Mouse (Mus musculus): ENCODE results near the gene Ypel5.

Ypel5 gene

GRCm38 (mm10) chr17:72836158-72837115 lies at the start of gene Ypel5:
Ypel5 (plus strand) TSS chr17:72836453.
- DNase-seq: peak; percentile 98 to 100

GRCm38 (mm10) chr17:72787886-72788436 lies 48.3 kb upstream of the Ypel5 start:
- DNase-seq: no peak

DNA sequence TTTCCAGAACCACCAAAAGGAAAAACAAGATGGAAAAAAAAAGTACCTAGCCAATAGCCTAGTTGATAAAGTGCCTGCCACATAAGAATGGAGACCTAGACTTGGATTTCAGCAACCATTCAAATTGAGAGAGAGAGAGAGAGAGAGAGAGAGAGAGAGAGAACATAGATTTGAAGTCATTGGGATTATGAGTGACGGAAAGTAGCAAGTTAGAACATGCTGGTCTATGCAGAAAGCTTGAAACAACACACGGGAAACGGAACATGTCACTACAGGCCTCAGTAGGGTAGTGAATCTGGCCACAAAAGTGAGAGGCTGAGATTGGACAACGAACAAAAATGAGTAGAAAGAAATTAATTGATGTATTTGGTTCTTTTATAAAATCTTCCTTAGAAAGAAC lies 43.0 kb upstream of the Ypel5 start:
- no peak for DNase-seq

DNA sequence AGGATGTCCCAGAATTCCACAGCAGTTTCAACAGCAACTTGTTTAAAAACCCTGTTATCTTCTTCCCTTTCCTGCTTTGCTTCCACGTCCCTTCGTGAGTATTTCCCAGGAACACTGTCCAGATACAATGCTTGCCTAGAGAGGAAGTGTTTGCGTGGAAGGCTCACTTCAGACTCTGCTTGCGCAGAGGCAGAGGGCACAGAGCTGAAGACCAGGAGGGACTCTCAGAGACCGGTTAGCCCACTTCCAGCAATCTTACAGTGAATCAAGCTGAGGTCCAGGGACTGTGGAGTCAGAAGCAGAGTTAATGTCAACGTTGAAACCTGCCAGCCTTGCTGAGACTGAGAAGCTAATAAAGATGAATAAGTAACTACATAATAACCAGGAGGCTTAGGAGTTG lies 41.6 kb upstream of the Ypel5 start:
- DNase-seq: no peak

DNA sequence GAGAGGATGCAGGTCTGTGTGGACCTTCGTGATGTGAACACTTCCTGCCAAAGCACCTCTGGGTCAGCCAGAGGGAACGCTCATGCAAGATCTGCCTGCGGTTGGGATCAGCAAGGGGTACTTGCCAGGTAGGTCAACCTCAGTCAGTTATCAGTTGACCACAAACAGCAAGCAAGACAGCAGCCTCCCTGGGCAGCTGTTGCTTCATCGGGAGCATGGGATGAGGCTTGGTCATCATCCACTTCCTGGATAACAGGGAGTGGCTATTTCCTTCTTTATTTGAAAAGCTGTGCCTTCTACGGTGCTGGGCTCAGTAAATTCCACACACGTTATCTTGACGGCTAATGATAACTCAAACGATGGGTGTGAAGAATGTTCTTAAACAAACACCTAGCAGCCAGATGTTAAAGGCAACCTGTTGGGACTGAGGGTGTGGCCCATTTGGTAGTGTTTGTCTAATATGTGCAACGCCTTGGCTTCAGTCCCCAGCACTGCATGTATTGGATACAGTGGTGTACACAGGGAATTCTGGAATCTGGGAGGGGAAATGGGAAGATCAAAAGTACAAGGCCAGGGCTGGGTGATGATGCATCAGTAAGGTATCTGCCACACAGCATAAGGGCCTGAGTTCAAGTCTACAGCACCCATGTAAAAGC lies 40.7 kb upstream of the Ypel5 start:
- no peak for DNase-seq

GRCm38 (mm10) chr17:72796506-72796905 lies 39.7 kb upstream of the Ypel5 start:
- DNase-seq: no peak

- peak in 1 of 2 experiments; percentile 56 for DNase-seq
Observed at GRCm38 (mm10) chr17:72797867-72798266, 38.4 kb upstream of the Ypel5 start.

DNA sequence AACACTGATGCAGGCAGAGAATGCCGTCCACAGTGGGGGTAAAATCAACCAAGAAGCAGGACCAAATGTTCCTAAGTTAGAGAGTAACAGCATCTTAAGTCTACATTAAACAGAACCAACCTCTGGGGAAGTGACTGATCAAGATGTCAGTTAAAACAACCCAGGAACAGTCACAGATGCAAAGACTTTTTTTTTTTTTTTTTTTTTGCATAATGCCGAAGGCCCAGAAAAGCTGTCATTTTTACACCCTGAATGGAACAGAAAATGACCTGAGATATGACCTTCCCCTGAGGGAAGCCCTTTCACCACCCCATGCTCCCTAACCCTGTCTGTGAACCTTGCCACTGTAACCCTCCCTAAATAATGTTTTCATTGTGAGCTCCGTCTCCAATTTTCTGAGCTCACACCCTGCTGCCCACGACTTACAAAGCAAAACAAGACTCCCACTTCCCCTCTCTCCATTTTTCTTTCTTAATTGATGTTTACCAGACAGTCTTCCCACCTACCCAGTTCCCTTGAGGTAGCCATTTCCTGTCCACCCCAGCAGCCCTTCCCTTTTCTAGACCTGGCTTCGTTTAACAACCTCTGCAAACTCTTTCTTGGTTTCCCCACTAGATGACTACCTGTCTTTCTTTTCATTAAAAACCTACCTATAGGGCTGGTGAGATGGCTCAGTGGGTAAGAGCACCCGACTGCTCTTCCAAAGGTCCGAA lies 26.2 kb upstream of the Ypel5 start:
- DNase-seq: no peak

- peak; percentile 45 to 55 for DNase-seq
Observed at GRCm38 (mm10) chr17:72813419-72814315, 22.6 kb upstream of the Ypel5 start.

DNA sequence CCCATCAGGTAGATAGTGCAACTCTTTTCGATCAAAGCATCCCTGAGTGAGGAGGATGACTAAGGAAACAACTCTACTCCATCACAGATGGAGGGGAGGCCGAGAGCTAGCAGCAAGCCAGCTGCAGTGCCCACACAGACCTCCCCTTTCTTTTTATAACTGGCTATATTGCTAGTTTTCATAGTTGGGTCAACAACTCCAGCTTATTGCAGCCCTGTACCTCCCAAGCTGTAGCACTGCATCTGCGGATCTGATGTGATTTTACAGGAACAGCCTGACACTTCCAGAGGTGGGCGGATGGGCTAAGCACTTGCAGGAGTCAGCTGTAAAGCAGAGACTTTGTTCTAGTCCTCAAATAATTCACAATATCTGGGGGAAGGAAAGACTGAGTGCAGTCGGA lies 18.7 kb upstream of the Ypel5 start:
- no peak for DNase-seq

- no peak for DNase-seq
Observed at GRCm38 (mm10) chr17:72819714-72820113, 16.5 kb upstream of the Ypel5 start.

DNA sequence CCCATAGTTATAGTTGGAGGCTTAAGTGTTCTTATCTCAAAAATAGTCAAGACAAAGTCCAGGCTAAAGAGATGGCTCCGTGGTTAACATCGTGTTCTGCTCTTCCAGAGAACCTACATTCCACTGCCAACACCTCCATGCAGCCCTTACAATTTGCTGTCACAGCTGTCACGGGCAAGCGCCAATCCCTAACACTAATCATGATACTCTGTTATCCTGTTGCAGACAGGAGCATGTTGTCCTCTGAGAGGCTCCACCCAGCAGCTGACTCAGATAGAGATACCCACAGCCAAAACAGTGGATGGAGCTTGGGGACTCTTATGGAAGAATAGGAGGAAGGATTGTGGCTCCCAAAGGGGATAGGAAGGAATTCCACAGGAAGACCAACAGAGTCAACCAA lies 15.8 kb upstream of the Ypel5 start:
- DNase-seq: no peak

- no peak for DNase-seq
Observed at GRCm38 (mm10) chr17:72821923-72822322, 14.3 kb upstream of the Ypel5 start.

DNA sequence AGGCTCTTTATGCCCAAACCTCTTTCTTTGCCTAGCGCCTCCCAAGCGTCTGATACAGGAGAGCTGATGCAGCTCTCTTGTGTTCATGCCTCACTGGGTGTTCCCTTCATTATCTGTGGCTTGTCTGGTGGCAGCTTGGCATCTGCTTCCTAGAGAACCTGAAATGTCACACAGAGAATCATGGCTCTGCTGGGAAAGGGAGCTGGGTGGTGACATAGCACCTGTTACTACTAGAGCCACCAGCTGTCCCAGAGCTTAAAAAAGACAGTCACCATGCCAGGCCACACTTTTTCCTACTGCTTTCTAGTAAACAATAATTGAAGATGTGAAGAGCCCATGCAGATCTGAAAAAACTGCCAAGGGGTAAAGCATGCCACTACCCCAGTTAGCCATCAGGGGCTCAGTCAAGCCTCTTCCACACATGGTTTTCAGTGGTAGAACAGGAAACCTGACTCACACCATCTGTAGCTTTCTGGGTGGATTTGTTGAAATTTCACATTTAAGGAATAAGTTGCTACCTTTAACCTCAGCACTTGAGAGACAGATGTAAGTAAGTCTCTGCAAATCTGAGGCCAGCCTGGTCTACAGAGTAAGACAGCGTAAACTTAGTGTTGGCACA lies 9.2 kb upstream of the Ypel5 start:
- no peak for DNase-seq

- peak in 1 of 2 experiments; percentile 48 for DNase-seq
Observed at GRCm38 (mm10) chr17:72828027-72828678, 8.1 kb upstream of the Ypel5 start.

DNA sequence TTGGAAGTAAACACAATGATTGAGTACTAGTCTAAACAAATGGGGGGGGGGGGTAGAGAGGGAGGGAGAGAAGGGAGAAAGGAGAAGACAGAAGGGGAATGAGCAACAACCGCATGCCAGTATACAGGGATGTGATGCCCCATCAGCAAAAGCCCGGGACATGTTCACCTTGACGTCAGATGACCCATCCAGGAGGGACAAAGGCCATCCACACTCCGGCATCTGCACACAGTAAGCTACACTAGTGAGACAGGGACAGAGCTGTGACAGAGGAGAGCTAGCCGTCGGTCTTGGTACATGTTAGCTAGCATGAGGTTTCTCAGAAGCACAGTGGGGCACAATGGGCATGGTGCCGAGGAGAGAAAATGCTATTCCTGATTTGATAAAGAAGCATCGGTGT lies 7.6 kb upstream of the Ypel5 start:
- DNase-seq: no peak

- DNase-seq: peak; percentile 94 to 97
Observed at GRCm38 (mm10) chr17:72837140-72837712, 973 bp downstream of the Ypel5 start.

DNA sequence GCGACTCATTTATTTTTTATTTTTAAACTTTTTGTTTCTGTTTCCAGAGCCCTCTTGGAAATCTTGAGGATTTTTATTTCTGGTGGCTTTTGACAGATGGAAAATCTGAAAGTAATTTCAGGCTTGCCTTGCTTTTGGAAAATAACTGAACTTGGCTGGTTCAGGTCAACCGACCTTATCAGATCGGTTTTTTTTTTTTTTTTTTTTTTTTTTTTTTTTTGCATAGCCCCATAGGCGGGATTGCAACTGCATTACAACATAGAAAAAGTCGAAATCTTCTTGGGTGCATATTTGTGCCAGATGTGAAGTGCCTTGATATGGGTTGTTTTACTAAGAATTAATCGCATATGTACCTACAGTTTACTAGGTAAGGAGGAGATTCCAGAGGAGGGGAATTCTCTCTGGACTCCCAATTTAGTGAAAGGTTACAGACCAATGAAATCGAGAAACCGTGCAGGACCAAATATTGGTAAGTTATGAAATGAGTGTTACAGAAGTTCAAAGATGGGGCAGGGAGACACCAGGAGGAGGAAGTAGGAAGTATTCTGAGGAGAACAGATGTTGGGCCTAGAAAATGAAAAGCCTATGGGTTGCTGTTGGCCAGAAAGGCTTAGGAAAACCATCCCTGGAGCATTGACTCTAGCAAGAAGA lies 1.7 kb downstream of the Ypel5 start:
- no peak for DNase-seq

- DNase-seq: no peak
Observed at GRCm38 (mm10) chr17:72839000-72839399, 2.7 kb downstream of the Ypel5 start.

- no peak for DNase-seq
Observed at GRCm38 (mm10) chr17:72844393-72844792, 8.1 kb downstream of the Ypel5 start.
